9 mouse cellular contexts compared by ENCODE assay signal in genomic region chr10:121430764-121431540, GRCm38 (mm10). TPM values are rescaled to one million over a fixed set of nuclear protein-coding genes. Genes with fewer than 3 reads are reported as not detected.
A peak's percentile ranks its signal among the peaks of the same experiment; 100 is the strongest.
DNase-seq lines count a peak whose midpoint lies in the region; ATAC-seq and TF ChIP-seq lines count a peak whose summit lies in the region.
"Had no signal": no experiment of that assay in that cellular context is flagged by ENCODE, and none has a peak within 500 bp of the region (broad histone marks: within the 10 kb centered on the region; RNA-seq: fewer than 3 reads in every experiment).

No protein-coding gene starts in this region.

- H3K27ac ChIP-seq in kidney, embryonic 16.5 days (ENCODE audit: low read length) = peak overlapping the region; percentile 93
- H3K27ac ChIP-seq in embryonic facial prominence, embryonic 11.5 days (replicated peaks; ENCODE audit: low read depth, low read length) = peak overlapping the region; percentile 70; the same call in 1 of the 2 replicates
- peak overlapping the region; percentile 58 for H3K27ac ChIP-seq in limb, embryonic 14.5 days (replicated peaks; ENCODE audit: low read depth, low read length)

- TF ChIP-seq CTCF in E14TG2a.4 (conservative IDR thresholded peaks at IDR 0.05; ENCODE audit: low read length) = no peak

- H3K4me1 ChIP-seq in kidney, embryonic 16.5 days (ENCODE audit: insufficient read depth, low read length) = peaks cover 90% of the 10 kb centered on the region
- peaks cover 97% of the 10 kb centered on the region for H3K4me1 ChIP-seq in E14TG2a.4 (replicated peaks; ENCODE audit: low read depth, low read length)
- peaks cover 22% of the 10 kb centered on the region for H3K4me1 ChIP-seq in embryonic facial prominence, embryonic 11.5 days (ENCODE audit: control insufficient read depth, insufficient read depth, low read length)
- H3K4me1 ChIP-seq in limb, embryonic 14.5 days (ENCODE audit: control insufficient read depth, insufficient read depth, low read length) = peaks cover 86% of the 10 kb centered on the region

- DNase-seq in kidney, postnatal 10 days = no peak
- no peak for DNase-seq in embryonic facial prominence, embryonic 11.5 days (ENCODE audit: low spot score)
- DNase-seq in limb, embryonic 14.5 days (ENCODE audit: low spot score) = no peak
- no peak for DNase-seq in right cerebral cortex, adult 18-20 months
- DNase-seq in urinary bladder, postnatal 25 days (ENCODE audit: low spot score) = no peak

- H3K4me2 ChIP-seq in kidney, embryonic 16.5 days (replicated peaks; ENCODE audit: low read depth, low read length) = peak overlapping the region; percentile 40; the same call in 1 of the 2 replicates
- H3K4me2 ChIP-seq in embryonic facial prominence, embryonic 11.5 days (ENCODE audit: low read depth, low read length) = no peak overlapping the region
- no peak overlapping the region for H3K4me2 ChIP-seq in limb, embryonic 14.5 days (replicated peaks; ENCODE audit: low read depth, low read length, severe bottlenecking)
- H3K4me2 ChIP-seq: midbrain, embryonic 11.5 days had no signal

- no peak for TF ChIP-seq POLR2A in limb, embryonic 14.5 days (IDR thresholded peaks at IDR 0.05; ENCODE audit: borderline replicate concordance, extremely low read depth, insufficient read depth, insufficient read length)

- H3K9ac ChIP-seq in kidney, embryonic 16.5 days (replicated peaks; ENCODE audit: low read length) = no peak overlapping the region
- no peak overlapping the region for H3K9ac ChIP-seq in embryonic facial prominence, embryonic 11.5 days (replicated peaks; ENCODE audit: low read length)
- H3K9ac ChIP-seq in limb, embryonic 14.5 days (ENCODE audit: low read depth, low read length, severe bottlenecking) = no peak overlapping the region

- WGBS in kidney, embryonic 16.5 days = 64% methylated on average over 15 of the region's 15 CpGs
- 67% methylated on average over 15 of the region's 15 CpGs for WGBS in embryonic facial prominence, embryonic 11.5 days
- WGBS in limb, embryonic 14.5 days = 49% methylated on average over 15 of the region's 15 CpGs

- H3K27me3 ChIP-seq in kidney, embryonic 16.5 days (ENCODE audit: insufficient read depth, low read length) = no peaks in the 10 kb centered on the region
- peaks cover 5% of the 10 kb centered on the region; the same call in 1 of the 2 replicates for H3K27me3 ChIP-seq in E14TG2a.4 (ENCODE audit: insufficient read depth, low read length)
- no peaks in the 10 kb centered on the region for H3K27me3 ChIP-seq in embryonic facial prominence, embryonic 11.5 days (ENCODE audit: control insufficient read depth, insufficient read depth, low read length)
- H3K27me3 ChIP-seq in limb, embryonic 14.5 days (ENCODE audit: control insufficient read depth, insufficient read depth, low read length) = no peaks in the 10 kb centered on the region

- ATAC-seq in kidney, embryonic 16.5 days (ENCODE audit: low FRiP score, low TSS enrichment) = no peak
- ATAC-seq in embryonic facial prominence, embryonic 11.5 days (replicated peaks; ENCODE audit: insufficient number of reproducible peaks, low FRiP score, low TSS enrichment, low read depth) = no peak
- ATAC-seq in limb, embryonic 14.5 days (ENCODE audit: low FRiP score, low read depth) = no peak
- ATAC-seq in granulocyte monocyte progenitor cell, adult 5-6 weeks (replicated peaks; ENCODE audit: poor library complexity, severe bottlenecking) = no peak

- H3K4me3 ChIP-seq in kidney, embryonic 16.5 days (ENCODE audit: low read length) = no peak overlapping the region
- H3K4me3 ChIP-seq in E14TG2a.4 (replicated peaks; ENCODE audit: low read length) = peak overlapping the region; percentile 56
- no peak overlapping the region for H3K4me3 ChIP-seq in embryonic facial prominence, embryonic 11.5 days (ENCODE audit: low read depth, low read length)
- H3K4me3 ChIP-seq in limb, embryonic 14.5 days (replicated peaks; ENCODE audit: low read length) = no peak overlapping the region

- no peaks in the 10 kb centered on the region for H3K36me3 ChIP-seq in kidney, embryonic 16.5 days (ENCODE audit: insufficient read depth, low read length)
- no peaks in the 10 kb centered on the region for H3K36me3 ChIP-seq in E14TG2a.4 (ENCODE audit: insufficient read depth, low read length)
- H3K36me3 ChIP-seq in embryonic facial prominence, embryonic 11.5 days (replicated peaks; ENCODE audit: control insufficient read depth, insufficient read depth, low read depth, low read length) = no peaks in the 10 kb centered on the region
- no peaks in the 10 kb centered on the region for H3K36me3 ChIP-seq in limb, embryonic 14.5 days (ENCODE audit: control insufficient read depth, insufficient read depth, low read length)

- H3K9me3 ChIP-seq in kidney, embryonic 16.5 days (ENCODE audit: low read length) = no peaks in the 10 kb centered on the region
- no peaks in the 10 kb centered on the region for H3K9me3 ChIP-seq in E14TG2a.4 (ENCODE audit: low read length)
- no peaks in the 10 kb centered on the region for H3K9me3 ChIP-seq in embryonic facial prominence, embryonic 11.5 days (replicated peaks; ENCODE audit: control insufficient read depth, low read length)
- no peaks in the 10 kb centered on the region for H3K9me3 ChIP-seq in limb, embryonic 14.5 days (ENCODE audit: control insufficient read depth, low read length)

RNA-seq across cellular contexts. Expression of gene Rassf3, which starts 45.2 kb away (rescaled TPM):
- polyA plus RNA-seq in kidney, embryonic 16.5 days (2015; fragmentation: Nextera tagmentation; extraction: Ambion mirVana) = 14.8 and 15.2 TPM in 2 replicates
- polyA plus RNA-seq in embryonic facial prominence, embryonic 11.5 days (2014; fragmentation: Nextera tagmentation; extraction: Ambion mirVana) = 20.6 and 21.4 TPM in 2 replicates
- polyA plus RNA-seq in limb, embryonic 14.5 days (2012; rRNA removed) = 22.3 and 23.2 TPM in 2 replicates
- polyA plus RNA-seq in limb, embryonic 14.5 days (2014; fragmentation: Nextera tagmentation; extraction: Ambion mirVana) = 19.4 and 20.7 TPM in 2 replicates
- 22.4 and 30.6 TPM in 2 replicates for total RNA-seq in granulocyte monocyte progenitor cell, adult 5-6 weeks (2014; fragmentation: Nextera tagmentation)
- total RNA-seq in granulocyte monocyte progenitor cell, adult 5-6 weeks (2017) = 21.0 and 22.5 TPM in 2 replicates
